Mouse (Mus musculus) hindbrain, embryonic 14.5 days (tissue): ENCODE results near the gene Polk. TPM values are rescaled to one million over a fixed set of nuclear protein-coding genes. Genes with fewer than 3 reads are reported as not detected.

ENCODE experiments used
- ATAC-seq: fragments of 200-750 bp; cut with Nextera tagmentation; 2 replicates; pipeline ENCODE4 v1.8.0; 2017; ENCODE audit warnings: moderate number of reproducible peaks, mild to moderate bottlenecking, moderate TSS enrichment, moderate library complexity; ENCODE audit not compliant: low FRiP score
- DNase-seq: peaks from one replicate; pipeline ENCODE4 v3.0.0-alpha.2; 2015; ENCODE audit warnings: low spot score
- H3K27ac ChIP-seq: fragments of 300-500 bp; sonication (generic); 2 replicates; pipeline ENCODE4 v1.5.1; 2014; ENCODE audit warnings: mild to moderate bottlenecking, moderate library complexity
- H3K27me3 ChIP-seq: fragments of 300-500 bp; sonication (generic); 2 replicates; pipeline ENCODE4 v1.6.1; 2014; ENCODE audit warnings: mild to moderate bottlenecking, low read length, mixed read lengths; ENCODE audit not compliant: control insufficient read depth, insufficient read depth
- H3K36me3 ChIP-seq: fragments of 300-500 bp; sonication (generic); replicated peaks from 2 replicates; pipeline ENCODE4 v1.6.1; 2014; ENCODE audit not compliant: control insufficient read depth, insufficient read depth
- H3K4me1 ChIP-seq: fragments of 300-500 bp; sonication (generic); replicated peaks from 2 replicates; pipeline ENCODE4 v1.6.1; 2014; ENCODE audit warnings: antibody characterized with exemption, low read length, mixed read lengths; ENCODE audit not compliant: control insufficient read depth, insufficient read depth
- H3K4me2 ChIP-seq: fragments of 300-500 bp; sonication (generic); replicated peaks from 2 replicates; pipeline ENCODE4 v1.6.1; 2014; ENCODE audit warnings: mild to moderate bottlenecking, moderate library complexity
- H3K4me3 ChIP-seq: fragments of 300-500 bp; sonication (generic); replicated peaks from 2 replicates; pipeline ENCODE4 v1.5.1; 2014; ENCODE audit warnings: mild to moderate bottlenecking, low read length
- H3K9ac ChIP-seq: fragments of 300-500 bp; sonication (generic); 2 replicates; pipeline ENCODE4 v1.6.1; 2014
- H3K9me3 ChIP-seq: fragments of 300-500 bp; sonication (generic); 2 replicates; pipeline ENCODE4 v1.6.1; 2016; ENCODE audit warnings: low read length; ENCODE audit not compliant: control insufficient read depth
- WGBS: fragments of 180-500 bp; shearing (Covaris S2); extraction: QIAGEN DNeasy Blood & Tissue Kit; methylation state at CpG from one replicate; pipeline ENCODE4 v1.1.7; 2014; 5-methylcytosine and 5-hydroxymethylcytosine counted together
- polyA plus RNA-seq: library from polyadenylated mRNA; unstranded; fragments of >200 nt; fragmentation: Nextera tagmentation; extraction: Ambion mirVana; gene quantifications from 2 replicates; pipeline ENCODE4 v1.2.1, GENCODE M21; 2014

Gene Polk
- polyA plus RNA-seq, 1 experiment from 2014 or later = 6.8 TPM

GRCm38 (mm10) chr13:96514154-96514942 lies 28.0 kb downstream of the Polk start:
- Histone ChIP-seq H3K4me1 (no peaks in the 10 kb centered on the region), H3K9me3 (no peaks in the 10 kb centered on the region), H3K4me3 (no peak overlapping the region), H3K9ac (no peak overlapping the region), H3K27me3 (no peaks in the 10 kb centered on the region), H3K36me3 (no peaks in the 10 kb centered on the region; the same call in 1 of the 2 replicates), H3K4me2 (no peak overlapping the region), H3K27ac (no peak overlapping the region)
- no peak for ATAC-seq
- 88% methylated on average over 5 of the region's 5 CpGs for WGBS
- no peak for DNase-seq

DNA sequence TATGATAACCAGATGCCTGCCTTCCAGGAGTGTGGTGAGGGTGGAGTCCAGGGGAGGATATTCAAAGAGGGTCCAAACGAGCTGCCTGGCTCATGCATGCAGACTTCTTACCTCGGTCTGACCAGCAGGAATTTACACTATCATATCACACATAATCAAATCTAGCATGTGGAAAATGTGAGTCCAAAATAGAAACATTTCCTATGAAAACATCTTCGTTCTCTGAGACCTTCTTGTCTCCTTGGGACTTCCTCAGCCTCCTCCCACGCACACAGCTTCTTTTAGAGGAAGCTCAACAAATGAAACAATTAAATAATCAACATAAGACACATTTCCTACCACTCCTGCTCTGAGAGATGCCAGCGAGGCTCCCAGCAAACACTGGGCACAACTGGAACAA lies 30.5 kb downstream of the Polk start:
- 83% methylated on average over 5 of the region's 5 CpGs for WGBS
- no peak overlapping the region for H3K27ac ChIP-seq
- H3K36me3 ChIP-seq = no peaks in the 10 kb centered on the region; the same call in 1 of the 2 replicates
- H3K9me3 ChIP-seq = no peaks in the 10 kb centered on the region
- H3K9ac ChIP-seq = no peak overlapping the region
- H3K27me3 ChIP-seq = no peaks in the 10 kb centered on the region
- H3K4me3 ChIP-seq = no peak overlapping the region
- DNase-seq (no peak), ATAC-seq (no peak)
- no peak overlapping the region for H3K4me2 ChIP-seq
- no peaks in the 10 kb centered on the region for H3K4me1 ChIP-seq

- Histone ChIP-seq H3K9me3 (no peaks in the 10 kb centered on the region), H3K4me3 (no peak overlapping the region), H3K9ac (no peak overlapping the region), H3K27me3 (no peaks in the 10 kb centered on the region), H3K27ac (no peak overlapping the region), H3K4me1 (no peaks in the 10 kb centered on the region), H3K36me3 (no peaks in the 10 kb centered on the region; the same call in 1 of the 2 replicates), H3K4me2 (no peak overlapping the region)
- WGBS = 95% methylated on average over 1 of the region's 1 CpGs
- DNase-seq (no peak), ATAC-seq (no peak)
Measured at GRCm38 (mm10) chr13:96511262-96511661, 31.1 kb downstream of the Polk start.

DNA sequence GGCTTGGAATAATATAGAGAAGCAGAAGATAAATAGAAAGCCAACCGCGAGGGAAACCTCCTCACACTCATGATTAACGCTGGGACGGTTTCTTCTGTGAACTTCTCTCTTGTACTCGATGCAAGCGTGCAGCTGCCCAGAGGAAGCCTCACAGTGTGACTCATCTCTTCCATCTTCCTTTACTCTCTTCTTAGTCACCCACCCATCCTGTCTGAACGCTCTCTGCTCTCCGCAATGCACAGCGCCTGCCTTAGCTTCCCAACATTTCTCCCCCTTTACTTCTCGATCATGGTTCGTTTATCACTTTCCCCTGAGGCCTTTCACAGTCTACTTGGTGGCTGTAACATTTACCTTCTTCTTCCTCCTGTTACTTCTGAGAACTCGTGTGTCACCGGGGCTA lies 31.7 kb downstream of the Polk start:
- 85% methylated on average over 13 of the region's 13 CpGs for WGBS
- Histone ChIP-seq H3K4me1 (no peaks in the 10 kb centered on the region), H3K36me3 (no peaks in the 10 kb centered on the region), H3K4me2 (no peak overlapping the region), H3K9ac (no peak overlapping the region), H3K9me3 (no peaks in the 10 kb centered on the region), H3K27ac (no peak overlapping the region), H3K4me3 (no peak overlapping the region), H3K27me3 (no peaks in the 10 kb centered on the region)
- DNase-seq (no peak), ATAC-seq (no peak)

DNA sequence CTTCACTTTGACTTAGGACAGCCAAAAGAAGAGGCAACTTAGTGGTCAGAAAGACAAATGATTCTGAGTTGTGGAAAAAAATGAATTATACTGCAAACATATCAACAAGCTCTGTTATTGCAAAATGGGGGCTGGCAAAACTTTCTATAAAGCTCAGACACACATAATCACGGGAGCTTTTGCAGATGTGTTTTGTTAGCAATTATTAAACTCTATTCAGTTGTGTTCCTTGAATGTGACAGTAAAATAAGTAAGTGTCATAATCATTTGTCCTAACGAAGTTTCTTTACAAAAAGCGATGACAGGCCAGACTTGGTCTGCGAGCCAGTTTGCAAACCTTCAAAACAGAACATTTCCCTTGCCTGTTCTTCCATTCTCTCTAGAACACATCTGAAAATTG lies 34.8 kb downstream of the Polk start:
- Histone ChIP-seq H3K9ac (no peak overlapping the region), H3K36me3 (no peaks in the 10 kb centered on the region), H3K4me1 (no peaks in the 10 kb centered on the region), H3K9me3 (no peaks in the 10 kb centered on the region), H3K4me2 (no peak overlapping the region), H3K27me3 (no peaks in the 10 kb centered on the region), H3K27ac (no peak overlapping the region), H3K4me3 (no peak overlapping the region)
- no peak for DNase-seq
- 90% methylated on average over 4 of the region's 4 CpGs for WGBS
- ATAC-seq = no peak

DNA sequence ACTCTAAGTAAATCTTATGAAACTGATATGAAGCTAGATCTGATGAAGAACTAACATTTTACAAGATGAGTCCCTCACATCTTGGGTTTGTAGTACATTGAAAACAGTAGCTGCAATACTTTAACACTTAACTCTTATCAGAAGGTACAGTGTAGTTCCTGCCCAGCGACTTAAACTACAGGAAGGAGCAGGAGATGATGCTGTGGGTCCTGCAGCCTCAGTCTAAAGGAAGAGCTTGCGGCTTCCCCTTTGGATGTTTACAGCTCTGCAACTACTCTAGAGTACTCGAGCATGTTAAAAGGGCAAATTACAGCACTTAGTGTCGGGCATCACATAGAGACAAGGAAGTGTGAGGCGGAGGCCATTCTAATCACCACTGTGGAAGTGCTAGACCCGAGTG lies 36.1 kb downstream of the Polk start:
- Histone ChIP-seq H3K27me3 (no peaks in the 10 kb centered on the region), H3K9ac (no peak overlapping the region), H3K4me1 (no peaks in the 10 kb centered on the region), H3K4me3 (no peak overlapping the region), H3K36me3 (no peaks in the 10 kb centered on the region), H3K9me3 (no peaks in the 10 kb centered on the region), H3K27ac (no peak overlapping the region), H3K4me2 (no peak overlapping the region)
- no peak for DNase-seq
- ATAC-seq = no peak
- WGBS = 89% methylated on average over 6 of the region's 6 CpGs

GRCm38 (mm10) chr13:96505661-96506060 lies 36.7 kb downstream of the Polk start:
- Histone ChIP-seq H3K4me1 (no peaks in the 10 kb centered on the region), H3K27me3 (no peaks in the 10 kb centered on the region), H3K9me3 (no peaks in the 10 kb centered on the region), H3K4me2 (no peak overlapping the region), H3K36me3 (no peaks in the 10 kb centered on the region), H3K9ac (no peak overlapping the region), H3K27ac (no peak overlapping the region), H3K4me3 (no peak overlapping the region)
- ATAC-seq (no peak), DNase-seq (no peak)
- 89% methylated on average over 4 of the region's 4 CpGs for WGBS

DNA sequence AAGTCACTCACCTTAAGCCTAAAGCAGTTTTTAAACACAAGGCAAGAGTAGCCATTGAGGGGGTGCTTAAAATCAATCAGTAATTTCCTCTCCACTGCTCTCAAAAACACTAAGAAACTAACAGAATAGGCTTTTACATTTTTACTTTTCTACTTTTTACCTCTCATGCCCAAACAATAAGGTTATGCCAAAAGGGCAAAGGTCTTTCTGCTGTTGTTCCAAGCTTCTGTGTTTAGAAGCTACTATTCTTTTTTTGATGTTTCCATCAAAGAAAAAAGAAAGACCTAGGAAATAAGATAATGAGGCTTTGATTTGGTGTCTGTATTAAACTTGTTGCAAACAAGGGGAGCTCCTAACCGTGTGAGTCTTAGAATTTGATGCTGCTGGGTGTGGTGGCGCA lies 42.5 kb downstream of the Polk start:
- H3K4me3 ChIP-seq = no peak overlapping the region
- no peak overlapping the region for H3K4me2 ChIP-seq
- WGBS = 71% methylated on average over 2 of the region's 2 CpGs
- no peaks in the 10 kb centered on the region for H3K36me3 ChIP-seq
- ATAC-seq (no peak), DNase-seq (no peak)
- no peaks in the 10 kb centered on the region for H3K9me3 ChIP-seq
- H3K27ac ChIP-seq = no peak overlapping the region
- no peak overlapping the region for H3K9ac ChIP-seq
- no peaks in the 10 kb centered on the region for H3K27me3 ChIP-seq
- H3K4me1 ChIP-seq = no peaks in the 10 kb centered on the region

- H3K27ac ChIP-seq = no peak overlapping the region
- no peaks in the 10 kb centered on the region for H3K27me3 ChIP-seq
- ATAC-seq (no peak), DNase-seq (no peak)
- H3K9me3 ChIP-seq = no peaks in the 10 kb centered on the region
- WGBS = 88% methylated on average over 8 of the region's 8 CpGs
- no peak overlapping the region for H3K4me3 ChIP-seq
- no peak overlapping the region for H3K4me2 ChIP-seq
- no peaks in the 10 kb centered on the region for H3K36me3 ChIP-seq
- H3K9ac ChIP-seq = no peak overlapping the region
- H3K4me1 ChIP-seq = no peaks in the 10 kb centered on the region
Measured at GRCm38 (mm10) chr13:96496630-96497029, 45.7 kb downstream of the Polk start.

DNA sequence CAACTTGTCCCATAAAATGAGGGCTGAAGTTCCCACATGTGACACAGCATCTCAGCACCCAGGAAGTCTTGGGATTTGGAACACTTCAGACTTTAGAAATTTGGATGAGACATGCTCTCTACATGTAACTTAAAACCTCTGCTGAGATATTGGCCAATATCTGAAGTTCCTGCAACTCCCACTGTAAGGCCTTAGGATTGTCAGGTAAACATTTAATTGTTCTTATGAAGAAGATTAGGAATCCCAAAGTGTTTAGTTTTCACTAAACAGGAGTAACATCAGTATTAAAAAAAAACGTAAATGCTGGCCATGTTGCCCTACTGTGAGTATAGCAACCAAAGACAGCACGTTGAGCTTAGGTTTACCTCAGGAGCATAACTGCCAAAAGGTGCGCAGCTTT lies 51.9 kb downstream of the Polk start, which contains the start of gene Gm17622:
Gene Gm17622, plus strand, starts transcription at position 301 of the 400 bp plus-strand sequence.
- H3K4me1 ChIP-seq = no peaks in the 10 kb centered on the region
- H3K9me3 ChIP-seq = no peaks in the 10 kb centered on the region
- H3K4me2 ChIP-seq = no peak within 1 kb of the TSS
- no peak for DNase-seq
- H3K27ac ChIP-seq = no peak within 1 kb of the TSS
- H3K4me3 ChIP-seq = no peak within 1 kb of the TSS
- 96% methylated on average over 3 of the region's 3 CpGs for WGBS
- ATAC-seq = no peak
- H3K36me3 ChIP-seq = no peaks in the 10 kb centered on the region; the same call in 1 of the 2 replicates
- H3K27me3 ChIP-seq = no peaks in the 10 kb centered on the region
- no peak within 1 kb of the TSS for H3K9ac ChIP-seq
